Mouse (Mus musculus) gastrocnemius, postnatal 10 days (tissue): ENCODE results near the gene Sit1. TPM values are rescaled to one million over a fixed set of nuclear protein-coding genes. Genes with fewer than 3 reads are reported as not detected.
"Not testable (repeated sequence)": the region's sequence is repeated elsewhere in the genome, so short reads cannot be mapped to it uniquely, and the experiment has no call there.

Source experiments
- DNase-seq: peaks from one replicate; pipeline ENCODE4 v3.0.0; 2021; ENCODE audit warnings: mixed read lengths
- total RNA-seq, 2 experiments: library from RNA; stranded (reverse); gene quantifications; 2 replicates each; pipeline ENCODE4 v1.2.3; 2021

Gene Sit1
- total RNA-seq, 2 experiments from 2014 or later = not detected

GRCm38 (mm10) chr4:43499407-43500333 lies 16.1 kb upstream of the Sit1 start, which contains the start of gene Arhgef39:
Arhgef39 (minus strand) TSS chr4:43499695.
- DNase-seq = peak; percentile 85

GRCm38 (mm10) chr4:43498983-43499382 lies 15.4 kb upstream of the Sit1 start:
- DNase-seq = no peak

DNA sequence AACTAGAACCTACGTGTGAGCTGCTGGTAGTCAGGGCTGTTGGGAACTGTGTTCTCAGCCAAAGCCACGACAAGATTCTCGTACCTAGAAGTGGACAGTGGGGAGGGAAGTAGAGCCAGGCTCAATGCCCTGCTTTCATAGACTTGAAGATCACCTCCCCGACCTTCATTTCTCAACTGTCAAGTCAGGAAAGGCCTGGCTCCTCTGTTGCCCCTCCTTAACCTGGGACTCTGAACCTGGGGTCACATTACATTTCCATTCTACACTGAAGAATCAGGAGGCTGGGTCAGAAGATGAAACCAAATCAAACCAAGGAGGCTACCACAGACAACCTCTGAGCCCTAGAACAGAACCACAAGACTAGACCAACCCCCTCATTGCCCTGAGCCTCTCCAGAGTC lies 14.4 kb upstream of the Sit1 start:
- DNase-seq = no peak

GRCm38 (mm10) chr4:43497405-43497804 lies 13.9 kb upstream of the Sit1 start:
- no peak for DNase-seq

GRCm38 (mm10) chr4:43496587-43496986 lies 13.1 kb upstream of the Sit1 start:
- no peak for DNase-seq

DNA sequence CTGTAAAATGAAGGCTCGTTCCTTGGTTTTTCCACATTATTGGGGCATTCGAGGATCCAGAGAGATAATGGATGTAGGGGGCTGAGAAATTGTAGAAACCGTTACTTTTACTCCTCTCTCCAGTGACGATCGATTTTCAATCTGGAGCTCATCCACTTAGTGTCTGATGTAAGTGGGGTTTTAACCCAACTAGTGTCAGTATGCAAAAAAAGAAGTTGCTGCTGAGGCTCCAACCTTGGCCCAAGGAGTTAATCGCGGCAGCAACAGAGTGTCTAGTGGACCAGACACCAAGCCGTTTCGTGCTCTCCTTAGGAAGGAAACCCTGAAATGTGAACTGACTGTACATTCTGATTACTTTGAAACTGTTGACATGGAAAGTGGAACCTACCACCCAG lies 10.3 kb upstream of the Sit1 start:
- no peak for DNase-seq

GRCm38 (mm10) chr4:43493186-43493845 lies 9.8 kb upstream of the Sit1 start:
- DNase-seq = peak; percentile 97

- peak; percentile 76 for DNase-seq
Measured at GRCm38 (mm10) chr4:43492821-43493185, 9.3 kb upstream of the Sit1 start, which contains the start of gene Ccdc107. Ccdc107 (plus strand) TSS chr4:43492900.

GRCm38 (mm10) chr4:43492101-43492820 lies 8.7 kb upstream of the Sit1 start:
- DNase-seq = no peak

DNA sequence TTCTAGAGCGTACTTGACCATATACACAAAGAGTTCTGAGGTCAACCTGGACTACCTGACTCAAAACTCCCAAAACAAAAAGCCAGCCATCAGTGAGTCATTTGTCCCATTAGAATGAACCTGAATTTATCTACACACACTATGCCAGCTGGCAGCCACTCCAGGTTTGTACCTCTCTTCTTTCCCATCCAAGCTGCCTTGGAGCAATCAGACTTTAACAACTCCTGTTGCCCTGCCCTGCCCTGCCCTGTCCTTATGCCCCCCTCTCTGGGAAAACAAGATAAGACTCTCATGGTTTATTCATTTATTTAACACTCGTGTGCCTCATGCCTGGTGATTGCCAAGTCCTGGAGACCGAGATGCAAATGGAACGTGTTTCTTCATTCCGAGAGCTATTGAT lies 7.3 kb upstream of the Sit1 start:
- no peak for DNase-seq

DNA sequence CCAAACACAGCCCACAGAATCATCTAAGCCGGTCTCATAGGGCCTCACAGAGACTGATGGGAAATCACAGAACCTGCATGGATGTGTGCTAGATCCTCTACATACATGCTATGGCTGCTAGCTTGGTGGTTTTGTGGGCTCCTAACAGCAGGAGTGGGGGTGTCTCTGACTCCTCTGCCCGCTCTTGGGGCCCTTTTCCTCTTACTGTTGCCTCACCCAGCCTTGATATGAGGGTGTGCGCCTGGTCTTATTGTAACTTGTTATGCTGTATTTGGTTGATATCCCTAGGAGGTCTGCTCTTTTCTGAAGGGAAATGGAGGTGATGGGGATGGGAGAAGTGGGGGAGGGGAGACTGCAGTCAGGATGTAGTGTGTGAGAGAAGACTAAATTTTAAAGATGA lies 6.1 kb upstream of the Sit1 start:
- DNase-seq = no peak

GRCm38 (mm10) chr4:43485666-43486065 lies 2.1 kb upstream of the Sit1 start:
- DNase-seq = not testable (repeated sequence)

DNA sequence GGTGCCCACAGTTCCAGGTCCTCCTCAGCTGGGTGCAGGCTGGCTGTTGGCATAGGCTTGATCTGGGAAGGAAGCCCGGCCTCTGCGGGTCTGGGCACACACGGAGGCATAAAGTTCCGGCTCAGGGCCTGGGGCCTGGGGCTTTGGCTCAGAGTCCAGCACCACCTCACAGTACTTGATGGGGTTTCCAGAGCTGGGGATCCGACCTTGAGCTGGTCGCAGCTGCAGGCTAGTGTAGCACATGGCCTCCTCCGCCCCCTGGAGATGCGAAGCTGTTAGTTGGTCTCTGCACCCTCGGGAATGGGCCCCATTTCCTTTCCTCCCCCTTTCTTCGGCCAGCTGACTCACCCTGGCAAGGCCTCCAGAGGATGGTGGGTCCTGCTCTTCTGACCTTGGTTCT lies 943 bp downstream of the Sit1 start:
- DNase-seq = peak; percentile 27

DNA sequence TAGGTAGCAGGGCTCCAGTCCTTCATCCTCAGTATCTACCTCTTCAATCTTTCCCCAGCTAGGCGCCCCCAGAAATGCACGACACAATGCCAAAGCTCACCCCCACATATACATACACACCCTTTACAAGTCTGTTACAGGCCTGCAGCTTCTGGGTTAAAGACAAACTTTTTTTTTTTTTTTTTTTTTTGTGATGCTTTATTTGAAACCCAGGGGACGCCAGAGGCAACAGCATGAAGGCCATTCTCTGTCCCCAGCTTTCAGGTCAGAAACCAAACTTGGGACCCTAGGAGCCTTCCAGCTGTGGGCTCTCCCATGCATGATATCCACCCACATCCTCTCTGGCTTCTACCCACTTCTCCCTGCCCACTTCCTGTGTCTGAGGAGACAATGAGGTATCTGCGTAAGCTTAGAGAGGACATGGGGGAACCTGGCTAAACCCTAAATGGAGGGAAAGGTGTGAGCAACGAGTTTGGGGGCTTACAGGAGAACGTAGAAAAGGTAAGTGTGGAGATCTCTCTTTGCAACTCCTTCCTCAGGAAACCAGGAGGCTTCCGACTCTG lies 1.6 kb downstream of the Sit1 start:
- no peak for DNase-seq

GRCm38 (mm10) chr4:43480985-43481384 lies 2.5 kb downstream of the Sit1 start:
- no peak for DNase-seq

- peak; percentile 84 for DNase-seq
Measured at GRCm38 (mm10) chr4:43478906-43479832, 4.4 kb downstream of the Sit1 start.

- no peak for DNase-seq
Measured at GRCm38 (mm10) chr4:43478534-43478858, 5.0 kb downstream of the Sit1 start.

DNA sequence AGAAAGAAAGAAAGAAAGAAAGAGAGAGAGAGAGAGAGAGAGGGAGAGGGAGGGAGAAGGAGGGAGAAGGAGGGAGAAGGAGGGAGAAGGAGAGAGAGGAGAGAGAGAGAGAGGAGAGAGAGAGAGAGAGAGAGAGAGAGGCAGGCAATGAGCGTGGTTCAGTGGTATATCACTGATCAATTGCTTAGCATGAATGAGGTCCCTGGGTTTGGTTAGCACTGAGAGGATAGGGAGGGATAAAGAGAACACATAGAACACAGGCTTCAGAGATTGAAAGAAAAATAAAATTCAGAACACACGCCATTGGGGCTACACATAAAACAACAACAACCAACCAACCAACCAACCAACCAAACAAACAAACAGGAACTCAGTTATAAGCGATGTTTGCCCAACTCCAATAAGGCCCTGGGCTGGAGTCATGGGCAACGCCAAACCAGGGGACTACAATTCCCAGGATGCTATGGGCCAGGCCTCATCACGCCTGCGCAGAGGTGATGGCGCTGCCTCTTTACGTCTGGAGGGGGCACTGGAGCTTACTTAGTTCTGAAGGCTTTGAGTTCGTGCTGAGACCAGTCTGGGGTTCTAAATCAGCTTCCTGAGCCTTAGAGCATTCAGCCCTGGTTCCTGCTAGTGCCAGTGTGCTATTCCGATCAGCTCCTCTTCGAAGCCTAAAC lies 5.5 kb downstream of the Sit1 start:
- DNase-seq = peak; percentile 83

- no peak for DNase-seq
Measured at GRCm38 (mm10) chr4:43476604-43477003, 6.9 kb downstream of the Sit1 start.

GRCm38 (mm10) chr4:43473636-43474035 lies 9.9 kb downstream of the Sit1 start:
- no peak for DNase-seq

GRCm38 (mm10) chr4:43470301-43470700 lies 13.2 kb downstream of the Sit1 start:
- no peak for DNase-seq
